Mouse (Mus musculus): Measurements from ENCODE around the gene Scn1b.

GRCm38 (mm10) chr7:31118486-31118885 lies 8.3 kb downstream of the Scn1b start:
- TF ChIP-seq CTCF (IDR thresholded peaks at IDR 0.05; ENCODE audit: extremely low read depth, insufficient read depth, insufficient read length, insufficient replicate concordance) (no peak), POLR2A (IDR thresholded peaks at IDR 0.05; ENCODE audit: low read depth, low read length) (no peak)
